Mouse (Mus musculus): ENCODE data around the gene Trim40. TPM values are rescaled to one million over a fixed set of nuclear protein-coding genes. Genes with fewer than 3 reads are reported as not detected.

The Trim40 gene
- polyA plus RNA-seq, 1 experiment from 2014 or later, result 0.08 TPM

DNA sequence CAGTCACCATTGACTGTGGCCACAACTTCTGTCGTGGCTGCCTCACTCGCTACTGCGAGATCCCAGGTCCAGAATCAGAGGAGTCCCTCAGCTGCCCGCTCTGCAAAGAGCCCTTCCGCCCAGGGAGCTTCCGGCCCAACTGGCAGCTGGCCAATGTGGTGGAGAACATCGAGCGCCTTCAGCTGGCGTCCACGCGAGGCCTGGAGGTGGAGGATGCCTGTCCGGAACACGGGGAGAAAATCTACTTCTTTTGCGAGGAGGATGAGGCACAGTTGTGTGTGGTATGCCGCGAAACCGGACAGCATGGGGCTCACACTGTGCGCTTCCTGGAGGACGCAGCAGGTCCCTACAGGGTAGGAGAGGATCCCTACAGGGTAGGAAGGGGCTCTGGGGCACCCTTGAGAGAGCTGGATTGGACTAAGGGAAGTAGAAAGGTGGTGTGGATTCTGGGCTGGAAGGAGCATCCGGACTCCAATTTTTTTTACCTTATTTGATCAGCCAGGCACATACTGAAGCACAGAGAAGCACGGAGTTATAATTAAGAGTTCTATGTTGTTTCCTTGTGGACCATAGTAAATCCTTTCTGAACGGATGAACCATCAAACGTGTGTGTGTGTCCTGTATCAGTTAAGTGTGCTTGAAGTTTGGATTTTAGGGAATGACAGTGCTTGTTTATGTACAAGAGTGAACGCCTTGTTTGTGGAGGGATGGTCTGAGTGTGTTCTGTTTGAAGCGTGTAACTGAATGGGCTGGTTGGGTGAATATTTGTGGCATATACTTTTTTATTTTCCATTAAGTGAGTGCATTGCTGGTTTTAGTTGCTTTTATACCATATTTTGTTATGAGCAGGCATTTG is 19.7 kb downstream of the Trim40 start:
- Histone ChIP-seq H3K9me3 (ENCODE audit: control insufficient read depth, low read length) (no peaks in the 10 kb centered on the region), H3K4me1 (ENCODE audit: control insufficient read depth, insufficient read depth, low read depth, low read length) (peaks cover 3% of the 10 kb centered on the region; the same call in 1 of the 2 replicates), H3K9ac (ENCODE audit: low read depth, low read length) (no peak overlapping the region), H3K36me3 (ENCODE audit: control insufficient read depth, insufficient read depth, low read length) (no peaks in the 10 kb centered on the region), H3K4me3 (ENCODE audit: low read length) (no peak overlapping the region), H3K27ac (ENCODE audit: low read depth, low read length) (no peak overlapping the region), H3K27me3 (replicated peaks; ENCODE audit: control insufficient read depth, insufficient read depth, low read length) (0 out of 2 replicates have a peak, but pooled peaks cover 2% of the 10 kb centered on the region), H3K4me2 (ENCODE audit: low read length) (no peak overlapping the region)
- WGBS, result 73% methylated on average over 25 of the region's 25 CpGs
- no peak for ATAC-seq

DNA sequence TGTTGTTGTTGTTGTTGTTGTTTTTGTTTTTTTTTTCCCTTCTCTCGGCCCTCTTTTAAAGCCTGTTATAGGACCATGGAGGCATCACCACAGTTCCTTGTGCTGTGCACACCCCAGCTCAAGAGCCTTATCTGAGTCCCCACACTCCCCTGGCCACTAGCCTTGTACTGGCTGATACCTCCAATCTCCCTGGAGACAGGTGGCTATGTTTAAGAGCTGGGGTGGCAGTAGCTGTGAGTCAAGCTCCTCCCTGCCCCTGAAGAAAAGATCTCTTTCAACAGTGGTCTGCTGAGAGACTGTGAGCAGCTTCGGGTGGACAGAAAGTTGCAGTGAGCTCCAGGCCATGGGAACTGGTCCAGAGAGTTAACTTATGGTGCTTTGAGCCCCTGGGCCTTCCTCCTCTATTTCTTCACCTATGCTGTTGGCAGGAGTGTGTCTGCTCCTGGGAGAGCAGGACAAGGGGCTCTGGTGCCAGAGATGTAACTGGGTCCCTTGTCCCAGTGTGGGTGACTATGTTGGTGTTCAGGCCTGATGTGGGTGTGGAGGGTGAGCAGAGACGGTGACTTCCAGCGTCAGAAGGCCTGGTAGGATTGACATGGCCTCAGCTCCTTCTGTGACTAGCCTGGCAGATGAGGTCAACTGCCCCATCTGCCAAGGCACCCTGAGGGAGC is 20.5 kb downstream of the Trim40 start, which contains the start of gene Trim10:
Gene Trim10 (plus strand): TSS at position 291 of the 671 bp plus-strand sequence.
- no peak within 1 kb of the TSS for H3K4me2 ChIP-seq (ENCODE audit: low read length)
- no peak for ATAC-seq
- no peak within 1 kb of the TSS for H3K27ac ChIP-seq (ENCODE audit: low read depth, low read length)
- WGBS, result 83% methylated on average over 4 of the region's 4 CpGs
- no peak within 1 kb of the TSS for H3K9ac ChIP-seq (ENCODE audit: low read depth, low read length)
- H3K36me3 ChIP-seq (ENCODE audit: control insufficient read depth, insufficient read depth, low read length), result no peaks in the 10 kb centered on the region
- H3K4me1 ChIP-seq (ENCODE audit: control insufficient read depth, insufficient read depth, low read depth, low read length), result peaks cover 3% of the 10 kb centered on the region; the same call in 1 of the 2 replicates
- H3K9me3 ChIP-seq (ENCODE audit: control insufficient read depth, low read length), result no peaks in the 10 kb centered on the region
- peaks cover 2% of the 10 kb centered on the region; the same call in 1 of the 2 replicates for H3K27me3 ChIP-seq (replicated peaks; ENCODE audit: control insufficient read depth, insufficient read depth, low read length)
- no peak within 1 kb of the TSS for H3K4me3 ChIP-seq (ENCODE audit: low read length)

GRCm38 (mm10) chr17:36868836-36869235 is 21.1 kb downstream of the Trim40 start:
- Histone ChIP-seq H3K4me3 (ENCODE audit: low read length) (no peak overlapping the region), H3K27me3 (replicated peaks; ENCODE audit: control insufficient read depth, insufficient read depth, low read length) (peaks cover 2% of the 10 kb centered on the region; the same call in 1 of the 2 replicates), H3K9ac (ENCODE audit: low read depth, low read length) (no peak overlapping the region), H3K4me2 (ENCODE audit: low read length) (no peak overlapping the region), H3K36me3 (ENCODE audit: control insufficient read depth, insufficient read depth, low read length) (no peaks in the 10 kb centered on the region), H3K27ac (ENCODE audit: low read depth, low read length) (no peak overlapping the region), H3K9me3 (ENCODE audit: control insufficient read depth, low read length) (no peaks in the 10 kb centered on the region), H3K4me1 (ENCODE audit: control insufficient read depth, insufficient read depth, low read depth, low read length) (peaks cover 3% of the 10 kb centered on the region; the same call in 1 of the 2 replicates)
- 88% methylated on average over 2 of the region's 2 CpGs for WGBS
- ATAC-seq, result no peak

DNA sequence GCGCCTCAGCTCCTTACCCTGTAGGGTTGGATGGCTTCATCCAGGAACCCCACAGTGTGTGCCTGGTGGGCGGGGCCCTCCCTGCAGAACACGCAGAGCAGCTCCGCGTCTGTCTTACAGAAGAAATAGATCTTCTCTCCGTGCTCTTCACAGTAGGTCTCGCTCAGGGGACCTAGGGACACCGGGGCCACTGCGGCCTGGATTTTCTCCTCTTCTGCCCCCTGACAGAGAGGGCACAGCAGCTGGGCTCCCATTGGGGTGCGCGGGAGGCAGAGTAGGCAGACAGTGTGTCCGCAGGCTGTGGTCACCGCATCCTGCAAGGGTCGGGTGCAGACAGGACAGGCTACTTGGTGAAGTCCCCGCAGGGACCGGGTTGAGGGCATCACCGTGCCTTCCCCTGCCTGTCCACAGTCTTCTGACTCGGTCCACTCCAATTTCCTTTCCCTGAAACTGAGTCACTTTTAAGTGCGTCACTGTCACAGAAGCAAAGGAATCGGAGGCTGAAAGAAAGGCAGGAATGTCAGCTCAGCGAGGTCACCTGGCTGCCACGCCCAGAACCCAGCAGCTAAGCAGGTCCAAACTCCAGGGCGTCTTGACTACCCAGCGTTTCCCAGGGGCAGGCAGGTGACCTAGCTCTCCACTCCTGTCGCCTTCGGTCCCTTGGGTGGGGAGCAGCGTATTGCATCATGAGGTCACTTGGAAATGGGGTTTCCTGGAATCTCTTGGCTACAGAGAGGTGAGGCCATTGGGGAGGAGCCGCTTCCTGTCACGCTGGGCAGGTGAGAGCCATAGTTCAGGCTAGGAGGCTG is 23.0 kb downstream of the Trim40 start, which contains the start of gene Trim15:
Gene Trim15 (minus strand): TSS at position 492 of the 809 bp plus-strand sequence.
- Histone ChIP-seq H3K36me3 (ENCODE audit: control insufficient read depth, insufficient read depth, low read length) (no peaks in the 10 kb centered on the region), H3K27me3 (replicated peaks; ENCODE audit: control insufficient read depth, insufficient read depth, low read length) (peaks cover 2% of the 10 kb centered on the region; the same call in 1 of the 2 replicates), H3K4me2 (ENCODE audit: low read length) (peak within 1 kb of the TSS; percentile 51), H3K4me3 (ENCODE audit: low read length) (peak within 1 kb of the TSS; percentile 29), H3K9me3 (ENCODE audit: control insufficient read depth, low read length) (no peaks in the 10 kb centered on the region), H3K27ac (ENCODE audit: low read depth, low read length) (no peak within 1 kb of the TSS), H3K9ac (ENCODE audit: low read depth, low read length) (peak within 1 kb of the TSS; percentile 36), H3K4me1 (ENCODE audit: control insufficient read depth, insufficient read depth, low read depth, low read length) (peaks cover 3% of the 10 kb centered on the region; the same call in 1 of the 2 replicates)
- WGBS, result 15% methylated on average over 29 of the region's 29 CpGs
- peak; percentile 45; the same call in 1 of the 2 replicates for ATAC-seq

- no peaks in the 10 kb centered on the region; the same call in 1 of the 2 replicates for H3K27me3 ChIP-seq (replicated peaks; ENCODE audit: control insufficient read depth, insufficient read depth, low read length)
- H3K36me3 ChIP-seq (ENCODE audit: control insufficient read depth, insufficient read depth, low read length), result peaks cover 20% of the 10 kb centered on the region
- no peaks in the 10 kb centered on the region for H3K9me3 ChIP-seq (ENCODE audit: control insufficient read depth, low read length)
- no peak overlapping the region for H3K9ac ChIP-seq (ENCODE audit: low read depth, low read length)
- no peak overlapping the region for H3K27ac ChIP-seq (ENCODE audit: low read depth, low read length)
- no peak for ATAC-seq
- H3K4me3 ChIP-seq (ENCODE audit: low read length), result no peak overlapping the region
- 72% methylated on average over 2 of the region's 2 CpGs for WGBS
- peaks cover 1% of the 10 kb centered on the region; the same call in 1 of the 2 replicates for H3K4me1 ChIP-seq (ENCODE audit: control insufficient read depth, insufficient read depth, low read depth, low read length)
- no peak overlapping the region for H3K4me2 ChIP-seq (ENCODE audit: low read length)
Measured at GRCm38 (mm10) chr17:36861680-36862079, 28.2 kb downstream of the Trim40 start.

DNA sequence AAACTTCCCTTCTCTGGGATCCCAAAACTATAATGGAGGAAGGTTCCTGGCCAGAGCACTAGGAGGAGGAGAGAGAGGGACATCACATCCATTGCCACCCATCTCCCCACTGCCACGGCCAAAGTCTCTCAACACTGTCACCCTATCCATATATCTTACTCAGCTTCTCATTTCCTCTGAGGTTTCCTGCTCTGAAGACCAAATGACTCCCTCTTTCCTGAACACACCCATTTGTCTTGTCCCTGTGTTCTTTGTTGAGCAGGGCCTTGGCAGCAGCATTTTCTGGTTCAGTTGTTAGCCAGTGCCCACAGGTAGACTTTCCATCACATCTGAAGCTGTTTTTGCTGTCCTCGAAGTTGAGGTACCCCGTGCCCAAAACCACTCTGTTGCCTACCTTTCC is 31.7 kb downstream of the Trim40 start:
- H3K9me3 ChIP-seq (ENCODE audit: control insufficient read depth, low read length), result no peaks in the 10 kb centered on the region
- no peak overlapping the region for H3K4me3 ChIP-seq (ENCODE audit: low read length)
- H3K9ac ChIP-seq (ENCODE audit: low read depth, low read length), result no peak overlapping the region
- no peaks in the 10 kb centered on the region for H3K27me3 ChIP-seq (replicated peaks; ENCODE audit: control insufficient read depth, insufficient read depth, low read length)
- 100% methylated on average over 3 of the region's 3 CpGs for WGBS
- H3K27ac ChIP-seq (ENCODE audit: low read depth, low read length), result no peak overlapping the region
- no peak for ATAC-seq
- H3K4me2 ChIP-seq (ENCODE audit: low read length), result no peak overlapping the region
- H3K36me3 ChIP-seq (ENCODE audit: control insufficient read depth, insufficient read depth, low read length), result peaks cover 41% of the 10 kb centered on the region
- H3K4me1 ChIP-seq (ENCODE audit: control insufficient read depth, insufficient read depth, low read depth, low read length), result no peaks in the 10 kb centered on the region

DNA sequence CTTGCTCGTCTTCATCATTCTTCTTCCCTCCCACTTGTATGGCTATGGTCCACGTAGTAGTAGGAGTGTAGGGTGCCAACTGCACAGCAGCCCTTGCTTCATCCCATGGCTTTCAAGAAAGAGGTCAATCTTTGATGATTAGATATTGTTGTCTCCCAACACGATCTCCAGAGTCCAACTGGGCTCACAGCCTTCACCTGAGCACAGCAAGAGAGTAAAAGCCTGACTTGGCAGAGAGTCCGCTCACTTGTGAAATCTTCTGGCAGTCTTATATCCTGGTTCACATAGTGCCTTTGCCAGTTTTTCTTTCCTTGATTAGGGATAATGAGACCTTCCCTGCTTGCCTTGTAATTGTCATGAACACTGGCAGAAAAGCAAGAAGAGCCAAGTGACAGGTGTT is 33.7 kb downstream of the Trim40 start:
- Histone ChIP-seq H3K27ac (ENCODE audit: low read depth, low read length) (no peak overlapping the region), H3K4me3 (ENCODE audit: low read length) (no peak overlapping the region), H3K27me3 (replicated peaks; ENCODE audit: control insufficient read depth, insufficient read depth, low read length) (no peaks in the 10 kb centered on the region), H3K36me3 (ENCODE audit: control insufficient read depth, insufficient read depth, low read length) (peaks cover 53% of the 10 kb centered on the region), H3K4me1 (ENCODE audit: control insufficient read depth, insufficient read depth, low read depth, low read length) (no peaks in the 10 kb centered on the region), H3K9ac (ENCODE audit: low read depth, low read length) (no peak overlapping the region), H3K9me3 (ENCODE audit: control insufficient read depth, low read length) (no peaks in the 10 kb centered on the region), H3K4me2 (ENCODE audit: low read length) (no peak overlapping the region)
- no peak for ATAC-seq
- WGBS, result 96% methylated on average over 4 of the region's 4 CpGs

DNA sequence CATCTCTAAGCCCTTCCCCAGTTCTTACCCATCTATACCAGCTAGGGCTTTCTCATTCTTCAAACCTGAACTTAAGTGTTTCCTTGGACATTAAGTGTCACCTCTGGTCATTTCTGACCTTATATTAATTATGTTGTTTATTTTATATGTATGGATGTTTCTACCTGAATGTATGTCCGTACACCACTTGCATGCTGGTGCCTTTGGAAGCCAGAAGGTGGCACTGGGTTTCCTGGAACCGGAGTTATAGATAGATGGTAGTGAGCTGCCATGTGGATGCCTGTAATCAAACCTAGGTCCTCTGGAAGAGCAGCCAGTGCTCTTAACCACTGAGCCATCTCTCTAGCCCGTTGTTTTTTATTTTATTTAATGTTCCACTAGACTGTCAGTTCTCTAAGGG is 34.4 kb downstream of the Trim40 start:
- Histone ChIP-seq H3K36me3 (ENCODE audit: control insufficient read depth, insufficient read depth, low read length) (peaks cover 59% of the 10 kb centered on the region), H3K27ac (ENCODE audit: low read depth, low read length) (no peak overlapping the region), H3K4me1 (ENCODE audit: control insufficient read depth, insufficient read depth, low read depth, low read length) (no peaks in the 10 kb centered on the region), H3K9me3 (ENCODE audit: control insufficient read depth, low read length) (no peaks in the 10 kb centered on the region), H3K4me2 (ENCODE audit: low read length) (no peak overlapping the region), H3K9ac (ENCODE audit: low read depth, low read length) (no peak overlapping the region), H3K4me3 (ENCODE audit: low read length) (no peak overlapping the region), H3K27me3 (replicated peaks; ENCODE audit: control insufficient read depth, insufficient read depth, low read length) (no peaks in the 10 kb centered on the region)
- ATAC-seq, result no peak
- 97% methylated on average over 3 of the region's 3 CpGs for WGBS

Measured in hindbrain, embryonic 16.5 days (tissue).